Mouse (Mus musculus) forelimb bud, embryonic 11.5 days (tissue): ENCODE data around the gene Pop7.
A peak's percentile ranks its signal among the peaks of the same experiment; 100 is the strongest.

Experiments
- DNase-seq: peaks from one replicate; pipeline ENCODE4 v3.0.0-alpha.2; 2012; ENCODE audit warnings: low read depth, low spot score

Pop7 gene

DNA sequence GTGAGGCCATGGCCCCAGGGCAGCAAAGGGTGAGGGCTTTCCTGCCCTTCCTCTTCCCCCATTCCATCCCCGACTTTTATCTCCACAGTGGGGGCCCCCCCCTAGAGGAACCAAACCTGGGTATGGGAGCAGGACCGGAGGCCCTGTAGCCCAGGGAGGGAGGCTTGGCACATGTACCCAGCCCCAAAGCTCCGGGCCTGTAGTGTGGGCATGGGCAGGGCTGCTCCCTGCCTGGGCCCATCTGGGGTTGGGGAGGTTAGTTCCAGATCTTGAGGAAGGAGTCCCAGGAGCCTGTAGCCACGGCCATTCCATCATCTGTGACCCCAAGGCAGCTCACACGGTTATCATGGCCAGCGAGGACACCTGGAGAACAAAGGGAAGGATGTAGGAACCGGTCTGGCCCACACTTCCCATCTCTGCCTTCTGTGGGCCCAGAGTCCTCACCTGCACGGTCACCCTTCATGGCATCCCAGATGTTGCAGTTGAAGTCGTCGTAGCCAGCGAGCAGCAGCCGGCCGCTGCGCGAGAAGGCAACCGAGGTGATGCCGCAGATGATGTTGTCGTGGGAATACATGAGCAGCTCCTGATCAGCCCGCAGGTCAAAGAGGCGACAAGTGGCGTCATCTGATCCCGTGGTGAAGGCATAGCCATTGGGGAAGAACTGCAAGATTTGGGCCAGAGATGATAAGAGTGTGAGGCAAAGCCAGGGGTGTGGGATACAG is 26.1 kb upstream of the Pop7 start:
- DNase-seq: no peak

DNA sequence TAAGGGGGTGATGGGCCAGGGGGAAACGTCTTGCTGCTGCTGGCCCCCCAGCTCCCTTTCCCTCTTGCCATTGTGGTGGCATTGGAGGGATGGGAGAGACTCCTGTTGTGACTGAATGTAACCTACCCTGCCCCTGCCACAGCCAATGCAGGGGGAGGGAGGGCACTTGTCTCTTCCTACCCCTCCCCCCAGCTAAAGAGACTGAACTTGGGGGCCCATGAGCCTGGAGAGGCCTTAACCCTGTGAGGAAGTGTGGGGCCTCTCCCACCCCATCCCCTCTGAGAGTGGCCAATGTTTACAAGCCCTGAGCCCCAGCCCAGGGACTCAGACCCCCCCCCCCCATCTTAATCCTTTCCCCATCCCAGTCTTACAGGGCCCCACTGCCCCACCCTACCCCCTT is 25.1 kb upstream of the Pop7 start:
- no peak for DNase-seq

DNA sequence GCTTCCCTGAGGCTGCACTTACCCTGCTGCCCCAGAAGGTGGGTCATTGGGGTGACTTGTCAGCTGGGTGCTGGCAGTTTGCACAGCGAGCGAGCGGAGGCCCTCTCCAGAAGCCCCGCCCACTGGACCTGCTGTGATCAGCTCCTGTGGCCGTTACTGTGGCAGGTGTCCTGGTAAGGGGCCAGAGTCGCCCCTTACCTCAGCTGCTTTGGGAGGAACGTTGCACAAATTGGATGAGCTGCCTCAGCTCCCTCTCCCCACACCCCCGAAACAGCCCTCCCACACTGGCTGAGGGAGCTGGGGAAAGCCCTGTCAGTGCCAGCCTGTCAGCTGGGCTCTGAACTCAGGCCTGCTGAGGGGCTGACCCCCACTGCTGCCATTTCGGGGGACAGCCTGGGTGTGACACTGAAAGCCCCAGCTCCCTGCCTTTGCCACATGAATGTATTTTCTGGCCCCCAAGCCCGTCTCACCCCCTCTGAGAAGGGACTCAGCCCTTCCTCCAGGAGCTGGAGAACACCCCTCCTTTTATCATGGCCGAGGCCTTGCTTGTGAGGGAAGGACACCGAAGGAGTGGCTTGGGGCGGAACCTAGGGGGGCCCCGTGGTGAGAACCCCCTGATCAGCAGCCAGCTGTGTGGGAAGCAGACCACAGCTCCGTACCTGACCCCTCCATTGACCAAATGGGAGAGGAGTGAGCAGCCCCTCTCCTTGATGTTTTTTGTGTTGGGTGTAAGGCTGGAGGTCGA is 24.0 kb upstream of the Pop7 start:
- no peak for DNase-seq

DNA sequence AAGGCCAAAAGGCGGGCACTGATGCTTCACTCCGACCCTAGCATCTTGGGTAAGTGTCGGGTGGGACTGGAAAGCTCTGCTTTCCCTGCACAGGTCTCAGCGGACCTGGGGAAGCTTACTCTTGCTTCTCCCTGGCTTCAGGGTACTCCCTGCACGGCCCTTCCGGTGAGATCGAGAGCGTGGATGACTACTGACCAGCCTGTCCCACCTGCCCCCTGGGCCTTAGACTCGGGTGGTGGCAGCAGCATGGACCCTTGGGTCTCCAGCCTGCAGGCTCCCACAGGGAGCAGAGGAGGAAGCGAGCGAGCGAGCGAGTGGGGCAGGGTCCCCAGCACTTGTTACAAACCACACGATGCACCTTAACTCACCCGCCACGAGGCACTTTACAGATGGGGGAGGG is 23.2 kb upstream of the Pop7 start:
- no peak for DNase-seq

DNA sequence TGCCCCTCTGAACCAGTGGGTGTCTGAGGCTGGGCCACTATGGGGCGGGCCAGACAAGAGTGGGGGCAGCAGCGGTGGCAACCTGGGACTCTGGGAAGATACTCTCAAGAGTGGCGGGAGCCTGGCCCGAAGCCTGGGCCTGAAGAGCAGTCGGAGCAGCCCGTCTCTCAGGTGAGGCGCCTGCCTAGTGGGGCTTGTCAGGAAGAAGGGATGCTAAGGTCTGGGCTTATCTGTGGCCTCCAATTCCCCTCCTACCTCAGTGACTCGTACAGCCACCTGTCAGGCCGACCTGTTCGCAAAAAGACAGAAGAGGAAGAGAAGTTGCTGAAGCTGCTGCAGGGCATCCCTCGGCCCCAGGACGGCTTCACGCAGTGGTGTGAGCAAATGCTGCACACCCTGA is 22.4 kb upstream of the Pop7 start:
- no peak for DNase-seq

DNA sequence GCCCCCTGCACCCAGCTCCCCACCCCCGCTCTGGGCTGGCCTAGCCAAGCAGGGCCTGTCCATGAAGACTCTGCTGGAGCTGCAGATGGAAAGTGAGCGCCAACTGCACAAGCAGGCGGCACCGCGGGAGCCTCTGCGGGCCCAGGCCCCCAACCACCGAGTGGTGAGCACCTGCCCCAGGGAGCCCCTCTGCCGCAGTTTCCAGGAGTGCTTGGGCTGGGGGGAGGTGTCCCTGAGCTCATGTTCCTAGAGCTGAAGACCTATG is 21.9 kb upstream of the Pop7 start:
- no peak for DNase-seq

DNA sequence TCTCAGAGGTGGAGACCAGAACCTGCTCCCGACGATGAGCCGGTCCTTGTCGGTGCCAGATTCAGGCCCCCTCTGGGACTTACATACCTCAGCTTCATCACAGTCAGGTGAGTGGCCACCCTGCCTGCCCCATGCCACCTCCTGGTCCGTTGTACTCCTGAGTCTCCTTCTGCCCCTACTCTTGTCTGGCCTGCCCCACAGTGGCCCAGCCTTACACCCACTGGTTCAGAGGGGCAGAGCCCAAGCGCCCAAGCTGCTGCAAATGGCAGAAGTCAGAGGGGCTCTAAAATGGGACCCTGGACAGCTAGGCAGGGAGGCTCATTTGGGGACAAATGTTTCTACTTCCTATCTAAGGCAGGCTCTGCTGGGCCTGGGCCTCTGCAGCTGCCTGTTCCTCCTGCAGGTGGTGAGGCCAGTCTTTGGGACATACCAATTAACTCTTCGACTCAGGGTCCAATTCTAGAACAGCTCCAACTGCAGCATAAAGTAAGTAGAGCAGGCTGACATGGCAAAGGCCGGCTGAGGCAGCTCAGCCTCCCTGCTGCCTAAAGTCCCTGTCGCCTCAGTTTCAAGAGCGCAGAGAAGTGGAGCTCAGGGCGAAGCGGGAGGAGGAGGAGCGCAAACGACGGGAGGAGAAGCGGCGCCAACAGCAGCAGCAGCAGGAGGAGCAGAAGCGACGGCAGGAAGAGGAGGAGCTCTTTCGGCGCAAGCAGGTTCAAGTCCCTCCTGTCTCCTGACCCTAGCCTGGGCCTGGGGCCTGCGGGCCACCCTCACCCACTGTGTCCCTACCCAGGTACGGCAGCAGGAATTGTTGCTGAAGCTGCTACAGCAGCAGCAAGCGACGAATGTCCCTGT is 21.3 kb upstream of the Pop7 start:
- no peak for DNase-seq

DNA sequence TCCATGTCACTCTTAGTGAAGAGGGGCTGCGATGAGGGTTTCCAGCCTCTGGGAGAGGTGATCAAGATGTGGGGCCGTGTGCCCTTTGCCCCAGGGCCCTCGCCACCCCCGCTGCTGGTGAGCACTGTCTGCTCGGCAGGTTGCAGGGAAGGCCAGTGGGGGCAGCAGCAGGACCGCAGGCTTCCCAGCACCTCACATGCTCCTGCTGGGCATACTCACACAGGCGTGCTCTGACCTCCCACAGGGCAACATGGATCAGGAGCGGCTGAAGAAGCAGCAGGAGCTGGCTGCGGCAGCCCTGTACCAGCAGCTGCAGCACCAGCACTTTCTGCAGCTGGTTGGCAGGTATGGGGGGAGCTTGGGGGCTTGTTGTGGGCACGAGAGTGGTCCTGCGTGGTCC is 20.4 kb upstream of the Pop7 start:
- no peak for DNase-seq

DNA sequence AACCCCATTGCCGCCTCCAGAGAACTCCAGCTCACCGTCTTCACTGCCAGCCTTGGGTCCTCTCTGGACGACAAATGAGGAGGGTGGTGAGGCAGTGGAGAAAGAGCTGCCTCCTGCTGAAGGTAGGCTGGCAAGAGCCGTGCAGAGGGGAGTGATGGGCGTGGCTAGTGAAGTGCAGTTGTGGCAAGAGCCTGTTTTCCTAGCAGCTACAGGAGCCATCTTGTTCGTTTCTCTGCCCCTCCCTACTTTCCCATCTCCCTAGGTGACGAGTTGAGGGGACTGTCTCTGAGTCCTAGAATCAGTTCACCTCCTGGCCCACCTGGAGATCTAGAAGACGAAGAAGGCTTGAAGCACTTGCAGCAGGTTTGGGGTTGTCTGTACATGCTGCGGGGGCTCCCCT is 19.5 kb upstream of the Pop7 start:
- no peak for DNase-seq

DNA sequence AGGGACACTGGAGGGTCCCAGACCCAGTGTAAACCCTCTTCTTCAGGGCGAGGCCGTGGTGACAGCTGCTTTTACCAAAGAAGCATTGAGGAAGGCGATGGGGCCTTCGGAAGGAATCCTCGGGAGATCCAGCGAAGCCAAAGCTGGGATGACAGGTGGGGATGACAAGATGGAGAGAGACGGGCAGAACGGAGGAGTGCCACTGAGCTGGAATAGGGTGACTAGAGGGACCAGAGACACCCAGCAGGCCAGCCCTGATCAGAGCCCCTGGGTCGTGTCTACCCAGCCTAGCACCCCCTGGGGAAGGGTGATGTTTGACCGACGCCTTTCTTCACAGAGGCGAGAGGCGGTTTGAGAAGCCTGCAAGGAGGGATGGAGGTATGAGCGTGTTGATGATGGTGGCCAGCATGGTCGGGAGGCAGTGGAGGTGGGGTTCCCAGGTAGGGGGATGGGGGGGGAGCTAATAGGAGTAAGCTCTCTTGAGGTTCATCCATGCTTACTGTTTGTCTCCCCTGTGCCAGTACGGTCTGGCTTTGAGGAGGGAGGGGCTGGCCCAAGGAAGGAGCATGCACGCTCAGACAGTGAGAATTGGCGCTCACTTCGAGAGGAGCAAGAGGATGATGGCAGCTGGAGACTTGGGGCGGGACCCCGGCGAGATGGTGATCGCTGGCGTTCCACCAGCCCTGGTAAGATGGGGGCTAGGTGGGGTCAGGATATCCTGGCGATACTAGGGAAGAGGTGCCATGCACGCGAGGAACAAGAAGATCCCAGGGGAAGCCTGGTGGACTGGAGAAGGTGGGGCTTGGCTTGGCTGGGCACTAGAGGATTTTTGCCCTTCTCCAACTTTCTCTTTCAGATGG is 17.6 kb upstream of the Pop7 start:
- no peak for DNase-seq

DNA sequence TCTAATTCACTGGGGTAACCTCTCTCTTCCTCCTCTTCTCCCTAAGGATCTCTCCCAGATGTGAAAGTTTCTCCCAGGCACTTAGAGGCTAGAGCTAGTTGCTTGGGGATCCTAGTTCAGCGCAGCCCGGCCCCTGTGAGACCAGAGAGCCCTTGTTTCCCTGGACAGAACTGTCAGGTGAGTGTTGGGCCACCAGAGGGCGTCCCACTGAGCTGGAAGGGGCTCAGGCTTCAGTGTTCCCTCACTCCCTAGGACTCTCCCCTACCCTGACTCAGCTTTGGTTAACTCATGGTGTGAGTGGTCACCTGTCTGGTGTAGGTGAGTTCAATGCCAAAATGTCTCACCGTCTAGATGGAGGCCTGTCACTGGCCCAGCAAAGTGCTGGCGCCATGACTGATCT is 16.1 kb upstream of the Pop7 start, which contains the start of gene Gigyf1:
TSS of gene Gigyf1 (plus strand) at position 113 of the 400 bp plus-strand sequence.
- no peak for DNase-seq

DNA sequence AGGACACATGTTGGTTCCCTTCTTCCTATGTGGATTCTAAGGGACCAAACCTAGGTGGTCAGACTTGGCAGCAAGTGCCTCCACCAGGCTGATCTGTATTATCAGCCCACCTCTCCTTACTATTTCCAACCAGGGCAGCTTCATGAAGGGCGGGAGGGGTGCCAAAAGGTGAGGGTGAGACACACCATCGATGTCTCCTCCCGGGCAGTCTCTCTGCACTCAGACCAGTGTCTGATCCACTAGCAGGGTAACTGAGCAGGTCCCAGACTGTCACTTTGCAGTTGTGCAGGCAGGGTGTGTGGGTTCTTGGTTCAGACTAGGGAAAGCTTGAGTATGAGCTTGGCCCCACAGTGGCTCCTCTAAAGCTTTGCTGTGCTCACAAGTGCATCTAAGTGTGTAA is 12.5 kb upstream of the Pop7 start:
- DNase-seq: no peak

DNA sequence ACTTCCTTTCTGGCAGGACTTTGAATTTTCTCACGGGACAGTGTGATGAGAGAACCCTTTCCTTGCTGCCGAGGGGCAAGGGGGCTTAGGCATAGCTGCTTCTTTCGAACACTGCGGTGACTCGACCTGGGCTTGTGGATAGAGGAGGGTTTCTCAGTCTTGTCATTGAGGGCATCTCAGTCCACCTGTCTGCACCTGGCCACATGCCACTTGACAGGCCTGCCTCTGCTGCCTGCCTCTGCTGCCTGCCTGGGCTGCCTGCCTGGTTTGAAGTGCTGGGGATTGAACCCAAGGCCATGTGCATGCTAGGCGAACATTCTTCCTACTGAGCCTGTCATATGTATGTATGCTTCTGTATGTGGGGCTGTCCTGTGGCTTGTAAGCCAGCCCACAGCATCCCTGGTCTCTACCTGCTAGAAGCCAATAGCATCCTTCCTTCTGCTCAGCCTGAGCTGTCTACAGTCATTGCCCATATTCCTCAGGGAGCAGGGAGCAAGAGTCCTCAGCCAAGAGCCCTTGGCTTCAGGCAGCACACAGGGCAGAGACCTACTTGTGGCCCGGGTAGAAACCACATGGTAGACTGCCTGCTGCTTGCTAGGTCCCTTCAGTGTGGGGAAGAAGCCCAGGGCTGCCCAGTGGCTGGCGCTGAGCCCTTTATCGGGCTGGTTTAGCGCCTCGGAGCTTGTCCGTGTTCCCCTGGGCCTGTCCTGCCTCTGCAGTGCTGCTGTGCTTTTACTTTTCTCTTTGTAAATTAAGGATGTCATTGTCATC is 11.8 kb upstream of the Pop7 start:
- no peak for DNase-seq

DNA sequence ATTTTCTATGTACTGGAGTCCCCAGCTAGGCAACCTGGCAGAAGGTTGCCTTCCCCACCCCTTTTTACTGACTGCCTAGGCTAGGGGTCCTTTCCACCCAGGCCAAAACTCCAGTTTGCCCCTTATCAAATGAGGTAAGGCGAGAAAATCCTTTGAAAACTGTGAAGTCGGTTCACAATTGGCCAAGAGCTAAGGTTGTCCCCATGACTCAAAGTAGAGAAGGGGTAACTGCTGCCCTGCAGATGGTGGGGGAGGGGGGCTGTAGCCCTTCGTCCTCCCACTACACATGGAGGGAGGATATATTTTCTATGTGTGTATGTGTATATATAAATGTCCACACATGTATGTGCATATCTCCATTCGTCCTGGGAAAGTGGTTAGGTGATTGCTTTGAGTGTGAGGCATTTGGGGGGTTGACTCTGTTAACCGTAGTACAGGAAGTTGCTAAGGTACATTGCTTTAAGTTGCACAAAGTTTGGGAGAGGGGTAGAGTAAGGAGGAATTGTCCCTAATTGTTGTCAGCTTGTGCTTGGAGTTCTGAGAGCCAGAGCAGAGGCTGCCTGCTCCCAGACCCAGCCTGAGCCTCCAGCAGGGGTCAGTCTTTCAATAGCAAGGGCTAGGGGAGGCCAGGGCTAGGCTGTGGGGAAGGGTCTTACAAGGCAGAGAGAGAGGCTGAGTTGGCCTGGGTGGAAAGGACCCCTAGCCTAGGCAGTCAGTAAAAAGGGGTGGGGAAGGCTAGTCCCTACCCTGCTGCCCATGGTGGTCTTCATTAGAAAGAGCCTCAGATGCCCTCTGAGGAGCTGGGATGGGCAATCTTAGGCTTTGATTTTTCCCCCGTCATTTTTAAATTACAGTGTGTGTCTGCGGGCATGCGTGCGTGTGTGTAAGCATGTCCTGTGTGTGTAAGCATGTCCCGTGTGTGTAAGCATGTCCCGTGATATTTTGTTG is 10.8 kb upstream of the Pop7 start:
- peak; percentile 55 for DNase-seq

DNA sequence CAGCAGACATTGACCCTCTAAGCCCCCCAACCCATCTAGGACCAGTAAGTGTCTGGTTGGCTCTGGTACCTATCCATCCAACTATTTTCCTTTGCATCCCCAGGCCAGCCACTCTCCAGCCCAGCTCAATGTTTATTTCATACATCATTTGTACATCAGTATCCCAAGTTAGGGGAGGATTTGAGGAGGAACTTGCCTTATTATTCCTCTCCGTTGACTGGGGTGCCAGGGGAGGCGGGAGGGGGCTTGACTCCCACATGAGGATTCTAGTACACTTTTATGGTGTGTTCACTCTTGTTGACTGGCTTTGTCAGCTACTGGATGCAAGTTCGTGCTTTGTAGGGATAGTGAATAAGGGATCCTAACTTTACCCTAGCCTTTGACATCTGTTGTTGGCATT is 9.4 kb upstream of the Pop7 start:
- no peak for DNase-seq

DNA sequence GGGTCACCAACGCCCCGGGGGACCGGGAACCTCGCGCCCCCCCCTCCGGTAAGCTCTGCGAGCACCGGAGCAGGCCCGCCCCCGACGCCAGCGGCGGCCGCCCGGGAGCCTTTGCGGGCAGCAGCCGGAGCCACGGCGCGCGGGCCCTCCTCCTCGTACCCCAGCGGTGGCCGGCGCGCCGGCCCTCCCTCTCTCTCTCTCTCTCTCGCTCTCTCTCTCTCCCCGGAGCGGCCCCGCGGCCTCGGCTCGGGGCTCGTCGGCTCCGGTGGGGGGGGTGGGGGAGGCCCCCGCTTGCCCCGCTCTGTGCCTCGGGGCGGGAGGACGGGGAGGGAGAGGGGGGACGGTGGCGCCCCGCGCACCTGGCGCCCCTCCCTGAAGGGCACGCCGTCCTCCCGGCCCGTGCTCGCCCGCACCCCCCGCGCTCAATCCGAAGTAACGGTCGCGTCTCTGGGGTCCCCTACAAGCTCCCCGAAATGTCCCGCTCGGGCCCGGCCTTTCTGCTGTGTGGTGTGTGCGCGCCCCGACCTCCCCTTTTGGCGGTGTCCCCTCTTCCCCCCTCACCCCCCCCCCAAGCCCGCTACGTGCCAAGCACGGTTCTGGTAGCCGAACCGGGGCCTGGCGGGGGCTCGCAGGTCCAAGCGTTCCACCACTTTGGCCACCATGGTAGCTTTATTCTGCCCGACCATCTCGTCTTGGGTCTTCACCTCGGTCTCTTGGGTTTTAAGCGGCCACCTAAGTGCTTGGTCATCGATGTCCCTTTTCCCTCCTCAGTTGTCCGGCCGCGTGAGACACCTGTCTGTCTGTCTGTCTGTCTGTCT is 8.5 kb upstream of the Pop7 start:
- DNase-seq: no peak

DNA sequence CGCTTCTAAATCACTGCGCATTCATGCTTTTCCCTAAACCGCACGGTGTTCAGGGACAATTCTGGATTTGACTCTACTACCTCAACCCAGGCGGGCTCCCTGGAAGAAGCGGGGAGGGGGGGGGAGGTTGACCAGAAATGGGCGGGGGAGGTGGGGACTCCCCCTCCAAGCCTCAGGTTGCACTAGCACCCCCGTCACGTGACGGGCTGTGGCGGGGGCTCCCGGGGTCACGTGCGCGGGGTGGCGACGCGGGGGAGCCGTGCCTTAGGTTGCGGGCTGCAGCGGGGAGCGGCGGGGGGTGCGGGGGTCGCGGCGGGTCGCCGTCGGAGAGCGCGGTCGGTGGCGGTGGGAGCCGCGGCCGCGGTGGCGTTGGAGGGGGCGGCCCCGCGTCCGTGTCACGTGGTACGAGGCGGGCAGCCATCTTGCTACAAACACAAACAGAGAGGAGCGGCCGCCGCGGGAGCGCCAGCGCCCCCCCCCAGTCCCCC is 7.7 kb upstream of the Pop7 start:
- DNase-seq: no peak

DNA sequence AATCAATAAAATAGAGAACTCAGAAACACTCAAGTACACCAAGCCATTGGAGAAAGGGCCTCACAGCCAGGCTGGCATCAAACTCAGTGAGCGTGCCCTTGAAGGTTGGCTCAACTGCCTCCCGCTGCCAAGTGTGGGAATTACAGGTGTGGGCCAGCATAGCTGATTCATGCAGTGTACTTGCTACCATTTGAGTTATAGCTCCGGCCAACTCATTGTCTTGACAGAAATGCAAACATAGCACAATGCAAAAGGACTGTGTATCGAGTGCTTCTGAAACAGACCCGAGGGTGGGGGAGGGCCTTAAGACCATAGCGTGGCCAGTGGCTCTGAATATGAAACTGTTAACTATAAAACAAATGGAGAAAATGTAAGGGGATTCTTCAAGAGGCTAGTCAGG is 1.7 kb upstream of the Pop7 start:
- DNase-seq: no peak

DNA sequence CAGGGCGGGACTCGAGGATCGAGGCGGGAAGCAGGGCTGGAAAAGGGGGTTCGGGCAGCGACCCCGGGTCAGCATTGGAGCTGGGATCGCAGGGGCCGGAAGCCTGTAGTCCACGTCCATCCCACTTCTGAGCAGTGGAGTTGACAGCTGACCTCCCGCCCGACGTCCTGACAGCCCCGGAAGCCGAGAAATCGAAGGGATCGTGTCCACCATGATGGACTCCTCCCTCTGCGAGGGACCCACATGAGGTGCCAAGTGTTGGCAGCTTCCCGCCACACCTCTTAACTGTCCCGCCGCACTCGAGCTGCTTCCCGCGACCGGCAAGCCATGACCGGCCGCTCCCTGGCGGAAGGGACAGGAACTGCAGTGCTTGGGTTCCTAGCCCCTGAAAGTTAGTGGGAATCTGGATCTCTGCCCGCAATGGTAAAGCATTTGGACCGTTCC is 371 bp upstream of the Pop7 start:
- DNase-seq: peak; percentile 85
